Mouse (Mus musculus): ENCODE results near the gene Dedd.

Dedd gene

GRCm38 (mm10) chr1:171360253-171360652, 31.3 kb downstream of the Dedd start:
- no peak for DNase-seq (ENCODE audit: extremely low read depth, insufficient read length, low spot score)

GRCm38 (mm10) chr1:171360656-171361055, 31.7 kb downstream of the Dedd start, which contains the start of gene Klhdc9:
Klhdc9 (minus strand) TSS chr1:171360798.
- DNase-seq (ENCODE audit: extremely low read depth, insufficient read length, low spot score) = no peak

GRCm38 (mm10) chr1:171361106-171362103, 32.5 kb downstream of the Dedd start:
- no peak for DNase-seq (ENCODE audit: extremely low read depth, insufficient read length, low spot score)

- no peak for DNase-seq (ENCODE audit: extremely low read depth, insufficient read length, low spot score)
Measured at GRCm38 (mm10) chr1:171365934-171366333, 37.0 kb downstream of the Dedd start.

- no peak for DNase-seq (ENCODE audit: extremely low read depth, insufficient read length, low spot score)
Measured at GRCm38 (mm10) chr1:171369845-171370556, 41.1 kb downstream of the Dedd start, which contains the start of gene Nectin4. Nectin4 (plus strand) TSS chr1:171370099.

GRCm38 (mm10) chr1:171372880-171373279, 43.9 kb downstream of the Dedd start:
- no peak for DNase-seq (ENCODE audit: extremely low read depth, insufficient read length, low spot score)

GRCm38 (mm10) chr1:171373946-171374345, 45.0 kb downstream of the Dedd start:
- DNase-seq (ENCODE audit: extremely low read depth, insufficient read length, low spot score) = no peak

- DNase-seq (ENCODE audit: extremely low read depth, insufficient read length, low spot score) = peak; percentile 80
Measured at GRCm38 (mm10) chr1:171375646-171376097, 46.7 kb downstream of the Dedd start.

- DNase-seq (ENCODE audit: extremely low read depth, insufficient read length, low spot score) = no peak
Measured at GRCm38 (mm10) chr1:171378298-171378697, 49.4 kb downstream of the Dedd start.

GRCm38 (mm10) chr1:171379935-171380599, 51.1 kb downstream of the Dedd start:
- DNase-seq (ENCODE audit: extremely low read depth, insufficient read length, low spot score) = no peak

GRCm38 (mm10) chr1:171382096-171382620, 53.2 kb downstream of the Dedd start:
- no peak for DNase-seq (ENCODE audit: extremely low read depth, insufficient read length, low spot score)

GRCm38 (mm10) chr1:171384361-171384760, 55.4 kb downstream of the Dedd start:
- no peak for DNase-seq (ENCODE audit: extremely low read depth, insufficient read length, low spot score)

- no peak for DNase-seq (ENCODE audit: extremely low read depth, insufficient read length, low spot score)
Measured at GRCm38 (mm10) chr1:171385171-171385570, 56.2 kb downstream of the Dedd start.

GRCm38 (mm10) chr1:171387099-171387498, 58.2 kb downstream of the Dedd start:
- no peak for DNase-seq (ENCODE audit: extremely low read depth, insufficient read length, low spot score)

GRCm38 (mm10) chr1:171388376-171389102, 59.6 kb downstream of the Dedd start, which contains the start of gene Arhgap30:
Arhgap30 (plus strand) TSS chr1:171388954.
- no peak for DNase-seq (ENCODE audit: extremely low read depth, insufficient read length, low spot score)

GRCm38 (mm10) chr1:171390101-171390500, 61.2 kb downstream of the Dedd start:
- no peak for DNase-seq (ENCODE audit: extremely low read depth, insufficient read length, low spot score)
